Mouse (Mus musculus): Measurements from ENCODE around the gene Guca2a. TPM values are rescaled to one million over a fixed set of nuclear protein-coding genes. Genes with fewer than 3 reads are reported as not detected.
"Not testable (repeated sequence)": the region's sequence is repeated elsewhere in the genome, so short reads cannot be mapped to it uniquely, and the experiment has no call there.

Gene Guca2a
- total RNA-seq (2021) = not detected
- long read RNA-seq, experiment 1 = 0 reads
- long read RNA-seq, experiment 2 = 0 reads

- intact Hi-C loops (cut with DNase I) = loop anchor here (10.0 kb wide), 1 partner anchor 467 kb away; no protein-coding TSS in a partner anchor
Measured at GRCm38 (mm10) chr4:119637176-119637845, at the start of gene Guca2a. Guca2a (plus strand) TSS chr4:119637704.

GRCm38 (mm10) chr4:119588037-119588436 lies 49.5 kb upstream of the Guca2a start:
- DNase-seq = no peak
- intact Hi-C loops (cut with DNase I) = no loop called here

More at GRCm38 (mm10) chr4:119637176-119637845, at the start of gene Guca2a:
- no peak for DNase-seq

- DNase-seq = no peak
- intact Hi-C loops (cut with DNase I) = no loop called here
Measured at GRCm38 (mm10) chr4:119589423-119589822, 48.1 kb upstream of the Guca2a start.

GRCm38 (mm10) chr4:119590027-119590426 lies 47.5 kb upstream of the Guca2a start:
- DNase-seq = no peak
- intact Hi-C loops (cut with DNase I) = no loop called here

- DNase-seq = no peak
- intact Hi-C loops (cut with DNase I) = no loop called here
Measured at GRCm38 (mm10) chr4:119592479-119592878, 45.0 kb upstream of the Guca2a start.

GRCm38 (mm10) chr4:119594331-119594730 lies 43.2 kb upstream of the Guca2a start:
- no peak for DNase-seq
- intact Hi-C loops (cut with DNase I) = no loop called here

GRCm38 (mm10) chr4:119599605-119600004 lies 37.9 kb upstream of the Guca2a start:
- intact Hi-C loops (cut with DNase I) = no loop called here
- DNase-seq = no peak

GRCm38 (mm10) chr4:119609488-119609887 lies 28.0 kb upstream of the Guca2a start:
- DNase-seq = no peak
- intact Hi-C loops (cut with DNase I) = no loop called here

- intact Hi-C loops (cut with DNase I) = loop anchor here (5.0 kb wide), 1 partner anchor 77 kb away; the partner anchor contains the start of genes Foxj3 and Frg2f1
- DNase-seq = no peak
Measured at GRCm38 (mm10) chr4:119614078-119614477, 23.4 kb upstream of the Guca2a start.

- intact Hi-C loops (cut with DNase I) = loop anchor here (5.0 kb wide), 1 partner anchor 77 kb away; the partner anchor contains the start of genes Foxj3 and Frg2f1
- no peak for DNase-seq
Measured at GRCm38 (mm10) chr4:119614724-119615123, 22.8 kb upstream of the Guca2a start.

- intact Hi-C loops (cut with DNase I) = loop anchor here (5.0 kb wide), 2 partner anchors 89 to 199 kb away; partner anchors contain the start of genes Foxj3 and Frg2f1
- no peak for DNase-seq
Measured at GRCm38 (mm10) chr4:119626081-119626645, 11.3 kb upstream of the Guca2a start.

- intact Hi-C loops (cut with DNase I) = loop anchor here (5.0 kb wide), 2 partner anchors 90 to 200 kb away; partner anchors contain the start of genes Foxj3 and Frg2f1
Measured at GRCm38 (mm10) chr4:119626876-119627275, 10.6 kb upstream of the Guca2a start.

GRCm38 (mm10) chr4:119627317-119627716 lies 10.2 kb upstream of the Guca2a start:
- DNase-seq = no peak
- intact Hi-C loops (cut with DNase I) = loop anchor here (5.0 kb wide), 2 partner anchors 90 to 200 kb away; partner anchors contain the start of genes Foxj3 and Frg2f1

More at GRCm38 (mm10) chr4:119626876-119627275, 10.6 kb upstream of the Guca2a start:
- DNase-seq = no peak

GRCm38 (mm10) chr4:119628363-119628762 lies 9.1 kb upstream of the Guca2a start:
- not testable (repeated sequence) for DNase-seq
- intact Hi-C loops (cut with DNase I) = loop anchor here (5.0 kb wide), 2 partner anchors 91 to 201 kb away; partner anchors contain the start of genes Foxj3 and Frg2f1

GRCm38 (mm10) chr4:119631115-119631919 lies 6.2 kb upstream of the Guca2a start:
- intact Hi-C loops (cut with DNase I) = loop anchor here (2.0 to 10.0 kb wide), 3 partner anchors 37 to 473 kb away; no protein-coding TSS in a partner anchor
- peak; percentile 53 to 65 for DNase-seq

- DNase-seq = no peak
- intact Hi-C loops (cut with DNase I) = loop anchor here (5.0 to 10.0 kb wide), 2 partner anchors 175 to 472 kb away; no protein-coding TSS in a partner anchor
Measured at GRCm38 (mm10) chr4:119632721-119633120, 4.8 kb upstream of the Guca2a start.

GRCm38 (mm10) chr4:119633342-119633741 lies 4.2 kb upstream of the Guca2a start:
- no peak for DNase-seq
- intact Hi-C loops (cut with DNase I) = loop anchor here (5.0 to 10.0 kb wide), 2 partner anchors 174 to 471 kb away; no protein-coding TSS in a partner anchor

GRCm38 (mm10) chr4:119633948-119634347 lies 3.6 kb upstream of the Guca2a start:
- DNase-seq = no peak
- intact Hi-C loops (cut with DNase I) = loop anchor here (5.0 to 10.0 kb wide), 2 partner anchors 173 to 471 kb away; no protein-coding TSS in a partner anchor

- intact Hi-C loops (cut with DNase I) = loop anchor here (5.0 to 10.0 kb wide), 2 partner anchors 172 to 470 kb away; no protein-coding TSS in a partner anchor
- DNase-seq = no peak
Measured at GRCm38 (mm10) chr4:119634908-119635660, 2.4 kb upstream of the Guca2a start.
